Mouse (Mus musculus) ES-Bruce4 (cell line): ENCODE results near the gene Rnf216. TPM values are rescaled to one million over a fixed set of nuclear protein-coding genes. Genes with fewer than 3 reads are reported as not detected.

ENCODE experiments used
- H3K27ac ChIP-seq: 2 replicates; pipeline ENCODE4 v1.5.1; 2012; ENCODE audit warnings: low read length, inconsistent platforms; ENCODE audit not compliant: insufficient read depth
- H3K27me3 ChIP-seq: 2 replicates; pipeline ENCODE4 v1.6.1; 2012; ENCODE audit warnings: mild to moderate bottlenecking, low read length, inconsistent platforms; ENCODE audit not compliant: control insufficient read depth, poor library complexity, insufficient read depth, severe bottlenecking
- H3K36me3 ChIP-seq: 2 replicates; pipeline ENCODE4 v1.6.1; 2012; ENCODE audit warnings: inconsistent platforms, mild to moderate bottlenecking, low read length, moderate library complexity; ENCODE audit not compliant: control insufficient read depth, poor library complexity, insufficient read depth, severe bottlenecking
- H3K4me1 ChIP-seq: one replicate; pipeline ENCODE4 v1.8.1; 2011; ENCODE audit warnings: low read length; ENCODE audit not compliant: control insufficient read depth, insufficient read depth
- H3K4me3 ChIP-seq: 2 replicates; pipeline ENCODE4 v1.5.1; 2011; ENCODE audit warnings: low read depth, mild to moderate bottlenecking, low read length
- H3K9ac ChIP-seq: 2 replicates; pipeline ENCODE4 v1.6.1; 2012; ENCODE audit warnings: low read depth, mild to moderate bottlenecking, inconsistent platforms; ENCODE audit not compliant: poor library complexity, severe bottlenecking
- H3K9me3 ChIP-seq: replicated peaks from 2 replicates; pipeline ENCODE4 v1.6.1; 2012; ENCODE audit warnings: mild to moderate bottlenecking, low read length, inconsistent platforms; ENCODE audit not compliant: control insufficient read depth, poor library complexity, insufficient read depth, severe bottlenecking
- CTCF ChIP-seq: IDR thresholded peaks from one replicate; pipeline ENCODE4 v1.8.1; 2011; ENCODE audit warnings: low read depth, low read length
- EP300 ChIP-seq: IDR thresholded peaks from 2 replicates; pipeline ENCODE4 v1.6.1; 2011; ENCODE audit warnings: low read depth, low read length; ENCODE audit not compliant: insufficient read depth
- POLR2A ChIP-seq: IDR thresholded peaks from one replicate; pipeline ENCODE4 v1.8.1; 2011; ENCODE audit warnings: low read length; ENCODE audit not compliant: insufficient read depth
- polyA plus RNA-seq: library from polyadenylated mRNA; stranded (reverse); fragments of >200 nt; gene quantifications from 2 replicates; pipeline ENCODE4 v1.2.4, GENCODE M21; 2011; ENCODE audit warnings: low read depth; ENCODE audit not compliant: missing spikeins, insufficient read depth, insufficient read length

Rnf216 gene
- polyA plus RNA-seq, 1 experiment = 51.6 TPM

DNA sequence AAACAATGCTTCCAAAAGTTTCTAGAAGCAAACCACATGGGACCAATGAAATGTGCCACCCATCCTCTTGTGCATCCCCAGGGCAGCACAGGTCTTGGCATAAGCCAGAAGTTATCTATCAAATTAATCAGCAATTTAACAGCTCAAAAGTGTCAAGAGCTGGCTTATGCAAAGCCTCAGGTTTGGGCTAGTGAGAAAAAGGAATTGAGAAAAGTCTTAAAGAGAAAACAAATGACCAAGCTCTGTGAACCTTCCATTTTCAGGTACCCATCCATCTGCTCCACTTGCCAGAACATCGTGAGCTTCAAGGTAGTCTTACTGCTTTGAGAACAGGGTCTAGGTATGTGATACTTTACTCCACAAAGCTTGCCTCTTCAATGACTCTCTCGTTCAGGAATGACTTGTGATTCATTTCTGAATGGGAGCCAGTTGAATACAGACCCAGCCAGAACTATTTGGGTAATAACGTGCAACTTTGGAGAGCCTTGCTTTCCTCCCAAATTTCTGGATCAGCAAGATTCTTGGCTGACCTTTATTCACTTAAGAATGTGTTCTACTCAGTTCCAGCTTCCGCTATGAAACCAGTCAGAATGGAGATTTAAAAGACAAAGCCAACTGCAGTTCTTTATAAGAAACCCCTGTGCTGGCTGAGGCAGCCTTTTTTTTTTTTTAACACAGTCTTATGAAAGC, 56.5 kb downstream of the Rnf216 start:
- Histone ChIP-seq H3K27ac (no peak overlapping the region), H3K36me3 (peaks cover 8% of the 10 kb centered on the region), H3K27me3 (no peaks in the 10 kb centered on the region), H3K4me3 (no peak overlapping the region), H3K9ac (no peak overlapping the region), H3K4me1 (peaks cover 2% of the 10 kb centered on the region), H3K9me3 (no peaks in the 10 kb centered on the region)
- no peak for TF ChIP-seq EP300
- TF ChIP-seq CTCF = no peak
- no peak for TF ChIP-seq POLR2A

DNA sequence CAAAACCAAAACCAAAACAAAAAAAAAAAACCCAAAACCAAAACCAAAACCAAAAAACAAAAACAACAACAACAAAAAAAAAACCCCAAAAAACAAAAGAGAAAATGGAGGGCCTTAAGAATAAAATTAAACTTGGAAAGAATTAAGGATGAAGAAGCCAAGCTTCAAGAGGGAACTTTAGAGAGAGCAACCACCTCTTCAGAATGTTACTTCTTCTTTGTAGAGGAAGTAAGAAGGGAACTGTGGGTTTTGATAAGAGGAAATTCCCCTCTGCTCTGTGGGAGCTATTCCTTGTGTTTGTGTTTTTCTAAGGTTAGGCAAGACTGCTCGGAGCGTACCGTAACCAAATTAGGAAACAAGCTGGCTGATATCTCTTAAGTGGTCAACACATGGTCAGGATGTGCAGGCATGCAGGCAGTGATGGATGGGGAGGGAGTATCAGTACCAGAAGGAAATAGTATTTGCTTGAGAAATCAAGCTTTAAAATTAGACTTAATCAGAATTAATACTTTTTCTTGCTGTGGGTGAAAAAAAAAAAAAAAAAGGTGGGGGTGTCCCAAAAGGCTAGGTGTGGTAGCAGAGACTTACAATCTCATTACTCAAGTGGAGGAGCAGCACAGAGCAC, 57.2 kb downstream of the Rnf216 start:
- TF ChIP-seq POLR2A (no peak), CTCF (no peak), EP300 (no peak)
- H3K4me1 ChIP-seq = peaks cover 2% of the 10 kb centered on the region
- no peaks in the 10 kb centered on the region for H3K9me3 ChIP-seq
- peaks cover 8% of the 10 kb centered on the region for H3K36me3 ChIP-seq
- no peaks in the 10 kb centered on the region for H3K27me3 ChIP-seq
- no peak overlapping the region for H3K4me3 ChIP-seq
- H3K9ac ChIP-seq = no peak overlapping the region
- no peak overlapping the region for H3K27ac ChIP-seq

DNA sequence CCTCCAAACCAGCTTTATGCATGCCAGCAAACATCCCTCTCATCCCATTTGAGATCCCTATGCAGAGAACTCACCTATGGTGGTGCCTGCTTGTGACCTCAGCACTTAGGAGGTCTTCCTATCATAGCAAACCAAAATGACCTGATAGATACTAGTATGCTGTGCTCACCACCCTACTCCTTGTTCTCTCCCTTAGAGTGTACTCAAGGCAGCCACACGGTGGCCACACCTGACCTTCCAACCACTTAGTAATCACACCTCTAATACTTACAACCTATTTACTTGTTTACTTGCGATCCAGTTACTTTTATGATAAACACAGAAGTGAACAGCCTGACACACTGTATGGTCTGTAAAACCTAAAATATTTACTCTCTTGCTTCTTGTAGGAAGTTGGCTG, 58.1 kb downstream of the Rnf216 start:
- Histone ChIP-seq H3K36me3 (peaks cover 8% of the 10 kb centered on the region), H3K27ac (no peak overlapping the region), H3K4me1 (peaks cover 2% of the 10 kb centered on the region)

DNA sequence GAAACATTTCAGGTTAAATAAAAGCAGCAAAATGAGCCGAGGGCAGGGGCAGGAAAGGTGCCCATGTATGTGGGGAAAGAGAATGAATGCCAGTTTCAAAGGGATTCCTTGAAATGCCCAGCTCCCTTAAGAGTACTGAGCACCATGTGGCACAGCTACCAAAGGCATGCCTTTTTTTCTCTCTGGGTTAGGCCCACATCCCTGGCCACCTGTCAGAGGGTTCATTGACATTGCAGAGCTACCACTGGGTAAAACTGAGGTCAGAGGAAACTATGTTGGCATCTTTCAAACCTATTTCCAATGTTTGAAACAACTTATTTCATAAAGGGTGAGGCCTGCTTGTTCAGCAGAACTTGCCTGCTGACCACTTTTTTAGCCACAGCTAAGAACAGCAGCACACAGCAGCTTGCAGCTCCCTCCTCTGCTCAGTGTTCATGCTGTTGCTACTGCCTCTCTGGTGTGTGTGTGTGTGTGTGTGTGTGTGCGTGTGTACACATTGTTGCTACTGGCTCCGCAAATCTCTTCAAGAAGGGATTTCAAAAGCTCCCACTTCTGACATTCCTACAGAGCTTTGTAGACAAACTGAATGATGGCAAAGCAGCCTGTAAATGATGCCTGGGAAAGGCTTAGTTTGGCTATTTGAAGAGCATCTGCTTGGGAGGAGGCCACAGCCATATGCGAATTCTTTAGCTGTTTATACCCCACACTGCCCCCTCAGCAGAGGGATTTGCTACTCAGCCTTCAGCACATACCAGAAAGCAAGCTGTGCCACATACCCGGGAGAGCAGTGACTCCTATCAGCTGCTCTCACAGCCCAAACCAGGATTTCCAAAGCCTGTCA, 59.4 kb downstream of the Rnf216 start:
- TF ChIP-seq POLR2A = no peak
- no peak for TF ChIP-seq EP300
- TF ChIP-seq CTCF = no peak
- H3K9me3 ChIP-seq = no peaks in the 10 kb centered on the region
- no peak overlapping the region for H3K27ac ChIP-seq
- no peak overlapping the region for H3K4me3 ChIP-seq
- no peaks in the 10 kb centered on the region for H3K4me1 ChIP-seq
- no peaks in the 10 kb centered on the region for H3K27me3 ChIP-seq
- no peak overlapping the region for H3K9ac ChIP-seq
- peaks cover 8% of the 10 kb centered on the region for H3K36me3 ChIP-seq

More for the DNA sequence above, 58.1 kb downstream of the Rnf216 start:
- H3K9ac ChIP-seq = no peak overlapping the region
- H3K4me3 ChIP-seq = no peak overlapping the region
- no peaks in the 10 kb centered on the region for H3K9me3 ChIP-seq
- no peaks in the 10 kb centered on the region for H3K27me3 ChIP-seq
- TF ChIP-seq CTCF (no peak), POLR2A (no peak), EP300 (no peak)

DNA sequence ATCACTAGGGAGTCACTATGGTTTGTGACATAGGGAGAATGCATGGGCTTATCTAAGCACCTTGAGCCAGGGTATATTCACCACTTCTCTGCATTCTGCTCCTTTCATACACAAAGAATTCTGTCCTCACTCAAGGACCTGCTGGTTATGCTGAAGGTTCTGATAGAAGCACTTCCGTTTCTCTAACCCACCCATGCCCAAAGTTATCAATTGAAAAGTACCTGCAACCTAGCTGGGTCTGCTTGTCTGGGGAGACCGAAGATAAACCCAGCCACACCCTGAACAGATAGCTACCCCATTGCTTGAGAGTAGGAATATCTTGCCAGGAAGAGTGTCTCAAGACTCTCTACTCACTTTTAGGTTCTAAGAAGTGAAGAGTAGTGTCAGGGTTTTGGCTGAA, 60.1 kb downstream of the Rnf216 start:
- TF ChIP-seq EP300 (no peak), CTCF (no peak), POLR2A (no peak)
- Histone ChIP-seq H3K9me3 (no peaks in the 10 kb centered on the region), H3K36me3 (peaks cover 6% of the 10 kb centered on the region), H3K4me1 (no peaks in the 10 kb centered on the region), H3K27ac (no peak overlapping the region), H3K4me3 (no peak overlapping the region), H3K9ac (no peak overlapping the region), H3K27me3 (no peaks in the 10 kb centered on the region)

DNA sequence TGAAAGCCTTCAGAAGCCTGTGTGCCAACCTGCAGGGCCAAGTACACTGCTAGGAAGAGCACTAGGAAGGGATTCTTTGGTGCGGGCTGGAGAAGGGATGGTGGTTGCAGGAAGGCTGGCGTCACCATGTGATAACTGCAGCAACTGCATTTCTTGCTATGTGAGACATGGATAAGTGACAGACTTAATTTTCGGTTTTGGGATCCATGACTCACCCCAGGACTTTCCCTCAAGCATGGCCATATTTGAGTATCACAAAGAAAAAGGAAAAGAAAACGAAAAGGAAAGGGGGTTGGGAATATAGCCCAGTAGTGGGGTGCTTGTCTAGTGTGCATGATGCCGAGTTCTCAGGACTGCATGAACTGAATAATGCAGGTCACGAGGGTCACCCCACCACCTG, 60.9 kb downstream of the Rnf216 start:
- no peak for TF ChIP-seq CTCF
- no peak for TF ChIP-seq POLR2A
- no peak for TF ChIP-seq EP300
- Histone ChIP-seq H3K9me3 (no peaks in the 10 kb centered on the region), H3K36me3 (peaks cover 4% of the 10 kb centered on the region; the same call in 1 of the 2 replicates), H3K27ac (no peak overlapping the region), H3K4me1 (no peaks in the 10 kb centered on the region), H3K27me3 (no peaks in the 10 kb centered on the region), H3K9ac (no peak overlapping the region), H3K4me3 (no peak overlapping the region)
